Mouse (Mus musculus): ENCODE measurements around the gene Syngr2.

DNA sequence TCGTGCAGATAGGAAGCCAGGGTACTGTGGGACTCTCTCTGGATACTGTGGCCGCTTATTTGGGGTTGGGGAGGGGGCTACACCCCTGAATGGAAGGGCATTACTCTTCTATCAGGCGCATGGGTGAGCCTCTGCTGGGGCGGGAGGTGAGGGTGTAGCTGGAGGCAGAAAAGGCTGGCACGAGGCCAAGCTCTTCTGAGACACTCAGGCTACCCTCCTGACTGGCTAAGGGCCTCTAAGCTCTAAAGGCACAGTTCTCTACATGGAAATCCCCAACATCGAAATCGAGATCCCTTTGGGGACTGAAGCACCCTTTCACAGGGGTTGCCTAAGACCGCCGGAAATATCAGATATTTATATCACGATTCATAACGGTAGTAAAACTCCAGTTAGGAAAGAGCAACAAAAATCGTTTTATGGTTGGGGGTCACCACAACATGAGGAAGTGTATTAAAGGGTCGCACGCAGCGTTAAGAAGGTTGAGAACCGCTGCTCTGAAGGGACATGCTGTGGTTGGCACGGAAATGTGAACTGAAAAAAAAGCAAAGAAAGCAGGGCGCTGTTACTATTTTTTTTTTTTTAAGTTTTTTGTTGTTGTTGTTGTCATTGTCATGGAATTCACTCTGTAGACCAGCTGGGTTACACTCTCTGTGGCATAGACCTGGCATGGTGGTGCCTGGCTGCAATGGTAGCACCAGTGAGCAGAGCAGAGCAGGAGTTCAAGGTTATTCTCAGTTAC is 18.9 kb downstream of the Syngr2 start:
- TF ChIP-seq GATA1 (IDR thresholded peaks at IDR 0.05; ENCODE audit: borderline replicate concordance, low read length) (no peak), FLI1 (IDR thresholded peaks at IDR 0.05; ENCODE audit: low read length) (no peak)
